In the genomic region with DNA sequence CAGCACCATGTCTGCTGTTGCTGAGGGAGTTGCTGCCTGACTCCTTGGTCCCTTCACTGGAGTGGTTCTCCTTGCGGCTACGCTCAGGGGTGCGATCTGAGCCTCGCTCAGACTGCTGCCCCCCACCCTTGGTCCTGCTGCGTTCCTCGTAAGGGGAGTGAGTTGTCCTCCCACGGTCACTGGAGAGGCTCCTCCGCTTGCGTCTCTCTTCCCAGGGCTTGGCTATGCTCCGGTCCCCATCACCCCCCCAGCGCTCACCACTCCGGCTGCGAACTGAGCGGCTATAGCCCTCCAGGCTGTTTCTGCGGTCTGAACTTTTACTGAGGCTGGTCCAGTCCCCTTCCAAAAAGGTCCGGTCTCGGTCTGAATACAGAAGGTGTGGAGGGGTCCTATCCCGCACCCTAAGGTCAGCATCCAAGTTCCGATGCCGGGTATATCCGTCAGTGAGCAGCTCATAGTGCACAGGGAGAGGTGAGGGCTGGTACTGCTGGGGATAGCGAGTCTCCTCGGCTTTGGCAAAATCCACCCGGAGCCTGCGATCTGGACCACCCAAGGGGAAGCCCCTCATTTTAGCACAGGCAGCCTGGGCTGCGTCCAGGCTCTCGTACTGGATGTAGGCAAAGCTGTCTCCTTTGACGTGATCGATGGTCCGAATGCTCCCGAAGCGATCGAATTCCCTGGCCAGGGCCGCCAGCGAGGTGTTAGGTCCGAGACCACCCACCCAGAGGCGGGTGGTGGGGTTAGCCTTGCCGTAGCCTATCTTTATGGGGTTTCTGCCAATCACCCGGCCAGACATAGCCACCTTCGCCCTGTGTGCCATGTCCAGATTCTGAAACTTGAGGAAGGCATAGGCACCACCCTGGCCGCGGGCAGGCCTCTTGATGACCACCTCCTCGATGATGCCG, we compare ENCODE assay signal across 8 mouse cellular contexts. TPM values are rescaled to one million over a fixed set of nuclear protein-coding genes. Genes with fewer than 3 reads are reported as not detected.
DNase-seq lines count a peak whose midpoint lies in the region; ATAC-seq and TF ChIP-seq lines count a peak whose summit lies in the region.

No protein-coding gene starts in this region.

- 10% methylated on average over 44 of the region's 44 CpGs for whole genome bisulfite sequencing in kidney, embryonic 14.5 days
- 19% methylated on average over 43 of the region's 44 CpGs for WGBS in embryonic facial prominence, embryonic 14.5 days
- WGBS in kidney, postnatal 0 days = 12% methylated on average over 44 of the region's 44 CpGs
- WGBS in neural tube, embryonic 11.5 days = 21% methylated on average over 44 of the region's 44 CpGs

- DNase-seq in kidney, postnatal 25 days = no peak
- no peak for DNase-seq in MEL (ENCODE audit: low read depth, low spot score)
- no peak for DNase-seq in embryonic facial prominence, embryonic 14.5 days (ENCODE audit: low spot score)
- peak; percentile 22 for DNase-seq in kidney, postnatal 0 days (ENCODE audit: low spot score)
- peak; percentile 51 for DNase-seq in neural tube, embryonic 11.5 days (ENCODE audit: low spot score)
- DNase-seq in MN1 (ENCODE audit: low spot score) = no peak
- DNase-seq in urinary bladder, postnatal 14 days (ENCODE audit: low spot score) = no peak

- H3K4me3 ChIP-seq in kidney, embryonic 14.5 days (ENCODE audit: low read length) = peak overlapping the region; percentile 92
- H3K4me3 ChIP-seq in MEL (ENCODE audit: control insufficient read depth in 1 of 2, insufficient read depth in 1 of 2, low read depth in 2 of 2, low read length in 2 of 2) = peak overlapping the region; percentile 88
- H3K4me3 ChIP-seq in embryonic facial prominence, embryonic 14.5 days (ENCODE audit: low read depth, low read length) = peak overlapping the region; percentile 91
- H3K4me3 ChIP-seq in kidney, postnatal 0 days (replicated peaks; ENCODE audit: low read depth, low read length) = peak overlapping the region; percentile 94
- H3K4me3 ChIP-seq in neural tube, embryonic 11.5 days (ENCODE audit: low read depth, low read length) = peak overlapping the region; percentile 96

- no peaks in the 10 kb centered on the region for H3K9me3 ChIP-seq in kidney, embryonic 14.5 days (ENCODE audit: control insufficient read depth, low read length)
- no peaks in the 10 kb centered on the region for H3K9me3 ChIP-seq in MEL (replicated peaks; ENCODE audit: insufficient read depth, low read length)
- H3K9me3 ChIP-seq in embryonic facial prominence, embryonic 14.5 days (ENCODE audit: control insufficient read depth, low read length) = no peaks in the 10 kb centered on the region
- no peaks in the 10 kb centered on the region for H3K9me3 ChIP-seq in kidney, postnatal 0 days (replicated peaks; ENCODE audit: low read length)
- H3K9me3 ChIP-seq in neural tube, embryonic 11.5 days (ENCODE audit: control insufficient read depth, low read length) = no peaks in the 10 kb centered on the region

- no peak; a peak in 1 of 4 replicates for TF ChIP-seq POLR2A in MEL (IDR thresholded peaks at IDR 0.05; ENCODE audit: control insufficient read depth in 1 of 2, insufficient read depth in 1 of 2, low read depth in 1 of 2, low read length in 2 of 2, poor library complexity in 1 of 2)

- H3K4me1 ChIP-seq in kidney, embryonic 14.5 days (ENCODE audit: control insufficient read depth, insufficient read depth, low read length) = peaks cover 35% of the 10 kb centered on the region
- peaks cover 2 to 47% of the 10 kb centered on the region in 2 experiments; a peak in 3 of 4 replicates for H3K4me1 ChIP-seq in MEL (ENCODE audit: control insufficient read depth in 1 of 2, insufficient read depth in 2 of 2, low read length in 2 of 2)
- H3K4me1 ChIP-seq in embryonic facial prominence, embryonic 14.5 days (ENCODE audit: control insufficient read depth, insufficient read depth, low read length) = peaks cover 30% of the 10 kb centered on the region
- peaks cover 23% of the 10 kb centered on the region for H3K4me1 ChIP-seq in kidney, postnatal 0 days (replicated peaks; ENCODE audit: insufficient read depth, low read length)
- peaks cover 23% of the 10 kb centered on the region for H3K4me1 ChIP-seq in neural tube, embryonic 11.5 days (ENCODE audit: control insufficient read depth, insufficient read depth, low read length)

- no peak for TF ChIP-seq EP300 in MEL (IDR thresholded peaks at IDR 0.05; ENCODE audit: low read depth in 1 of 2, low read length in 2 of 2)

- peaks cover 45% of the 10 kb centered on the region for H3K79me2 ChIP-seq in MEL (ENCODE audit: control insufficient read depth, insufficient read depth, low read length, poor library complexity)

- no peaks in the 10 kb centered on the region for H3K27me3 ChIP-seq in kidney, embryonic 14.5 days (ENCODE audit: control insufficient read depth, insufficient read depth, low read length)
- H3K27me3 ChIP-seq in MEL (ENCODE audit: control insufficient read depth in 1 of 2, insufficient read depth in 2 of 2, low read length in 2 of 2) = no peaks in the 10 kb centered on the region
- H3K27me3 ChIP-seq in embryonic facial prominence, embryonic 14.5 days (replicated peaks; ENCODE audit: control insufficient read depth, insufficient read depth, low read length) = no peaks in the 10 kb centered on the region
- no peaks in the 10 kb centered on the region for H3K27me3 ChIP-seq in kidney, postnatal 0 days (ENCODE audit: insufficient read depth, low read length)
- no peaks in the 10 kb centered on the region for H3K27me3 ChIP-seq in neural tube, embryonic 11.5 days (ENCODE audit: control insufficient read depth, insufficient read depth, low read length)

- H3K9ac ChIP-seq in kidney, embryonic 14.5 days (ENCODE audit: low read depth, low read length) = peak overlapping the region; percentile 99
- H3K9ac ChIP-seq in MEL (ENCODE audit: control insufficient read depth, low read depth, low read length, poor library complexity, severe bottlenecking) = peak overlapping the region; percentile 97
- H3K9ac ChIP-seq in embryonic facial prominence, embryonic 14.5 days (ENCODE audit: low read depth, low read length) = peak overlapping the region; percentile 99
- H3K9ac ChIP-seq in kidney, postnatal 0 days (ENCODE audit: low read depth, low read length) = peak overlapping the region; percentile 97
- peak overlapping the region; percentile 99 for H3K9ac ChIP-seq in neural tube, embryonic 11.5 days (ENCODE audit: low read length)

- TF ChIP-seq RAD21 in MEL (IDR thresholded peaks at IDR 0.05; ENCODE audit: low read depth, low read length) = no peak

- H3K27ac ChIP-seq in kidney, embryonic 14.5 days (ENCODE audit: low read depth, low read length) = no peak overlapping the region
- H3K27ac ChIP-seq in MEL (ENCODE audit: control insufficient read depth, low read depth, low read length) = no peak overlapping the region
- H3K27ac ChIP-seq in embryonic facial prominence, embryonic 14.5 days (replicated peaks; ENCODE audit: low read depth, low read length) = no peak overlapping the region
- no peak overlapping the region for H3K27ac ChIP-seq in kidney, postnatal 0 days
- H3K27ac ChIP-seq in neural tube, embryonic 11.5 days (ENCODE audit: low read depth, low read length) = peak overlapping the region; percentile 86

- ATAC-seq in kidney, embryonic 14.5 days (ENCODE audit: low FRiP score, low TSS enrichment) = no peak
- no peak for ATAC-seq in embryonic facial prominence, embryonic 14.5 days (ENCODE audit: low read depth)
- ATAC-seq in kidney, postnatal 0 days (replicated peaks; ENCODE audit: low FRiP score, low read depth) = no peak
- no peak for ATAC-seq in neural tube, embryonic 11.5 days (ENCODE audit: insufficient read depth, low FRiP score, low TSS enrichment)

- TF ChIP-seq CTCF in MEL (IDR thresholded peaks at IDR 0.05 in 2 of 3, conservative IDR thresholded peaks at IDR 0.05 in 1 of 3; ENCODE audit: control insufficient read depth in 1 of 3, insufficient read depth in 1 of 3, low read depth in 2 of 3, low read length in 3 of 3, poor library complexity in 1 of 3, severe bottlenecking in 1 of 3) = no peak
- no peak for TF ChIP-seq CTCF in kidney, postnatal 0 days (IDR thresholded peaks at IDR 0.05; ENCODE audit: low read depth)

- H3K4me2 ChIP-seq in kidney, embryonic 14.5 days (replicated peaks; ENCODE audit: low read depth, low read length) = peak overlapping the region; percentile 93
- peak overlapping the region; percentile 92 for H3K4me2 ChIP-seq in embryonic facial prominence, embryonic 14.5 days (ENCODE audit: low read depth, low read length)
- peak overlapping the region; percentile 91 for H3K4me2 ChIP-seq in kidney, postnatal 0 days (ENCODE audit: low read length)
- H3K4me2 ChIP-seq in neural tube, embryonic 11.5 days (ENCODE audit: low read depth) = peak overlapping the region; percentile 92

- peaks cover 65% of the 10 kb centered on the region for H3K36me3 ChIP-seq in kidney, embryonic 14.5 days (ENCODE audit: control insufficient read depth, insufficient read depth, low read length)
- H3K36me3 ChIP-seq in MEL (ENCODE audit: control insufficient read depth in 1 of 2, insufficient read depth in 2 of 2, low read length in 2 of 2) = peaks cover 6 to 54% of the 10 kb centered on the region in 2 experiments
- peaks cover 70% of the 10 kb centered on the region for H3K36me3 ChIP-seq in embryonic facial prominence, embryonic 14.5 days (ENCODE audit: control insufficient read depth, insufficient read depth, low read length)
- H3K36me3 ChIP-seq in kidney, postnatal 0 days (ENCODE audit: insufficient read depth, low read length) = peaks cover 38% of the 10 kb centered on the region
- H3K36me3 ChIP-seq in neural tube, embryonic 11.5 days (ENCODE audit: control insufficient read depth, insufficient read depth, low read length) = peaks cover 19% of the 10 kb centered on the region

TF ChIP-seq in MEL, 35 proteins besides CTCF, POLR2A, EP300 and RAD21 (continues in another document):
- TF ChIP-seq TAL1 (IDR thresholded peaks at IDR 0.05; ENCODE audit: low read length) = no peak

RNA-seq across cellular contexts. Expression of gene Rbm15b, which starts 2.0 kb away (rescaled TPM):
- polyA plus RNA-seq in kidney, embryonic 14.5 days (2014; fragmentation: Nextera tagmentation; extraction: Ambion mirVana) = 16.4 and 19.2 TPM in 2 replicates
- total RNA-seq in MEL (2012; rRNA removed) = 23.3 and 29.7 TPM in 2 replicates
- polyA plus RNA-seq in MEL (2012; ENCODE audit: insufficient read depth in 1 of 2, insufficient read length in 2 of 2, low read depth in 1 of 2, low replicate concordance in 2 of 2, missing spikeins in 1 of 2) = 10 to 100 TPM in 1 of 2 experiments, not detected in 1; 42.2 TPM
- polyA plus RNA-seq in embryonic facial prominence, embryonic 14.5 days (2014; fragmentation: Nextera tagmentation; extraction: Ambion mirVana) = 16.6 and 17.2 TPM in 2 replicates
- 6.7 and 8.4 TPM in 2 replicates for polyA plus RNA-seq in kidney, postnatal 0 days (2015; fragmentation: Nextera tagmentation; extraction: Ambion mirVana)
- 31.4 and 32.9 TPM in 2 replicates for polyA plus RNA-seq in neural tube, embryonic 11.5 days (2014; fragmentation: Nextera tagmentation; extraction: Ambion mirVana)

RNA-seq across cellular contexts. Expression of gene Manf, which starts 6.5 kb away (rescaled TPM):
- polyA plus RNA-seq in kidney, embryonic 14.5 days (2014; fragmentation: Nextera tagmentation; extraction: Ambion mirVana) = 295 and 319 TPM in 2 replicates
- total RNA-seq in MEL (2012; rRNA removed) = 209 and 316 TPM in 2 replicates
- polyA plus RNA-seq in MEL (2012; ENCODE audit: insufficient read depth in 1 of 2, insufficient read length in 2 of 2, low read depth in 1 of 2, low replicate concordance in 2 of 2, missing spikeins in 1 of 2) = 100 to 1,000 TPM in 1 of 2 experiments, not detected in 1; 289 TPM
- 275 and 308 TPM in 2 replicates for polyA plus RNA-seq in embryonic facial prominence, embryonic 14.5 days (2014; fragmentation: Nextera tagmentation; extraction: Ambion mirVana)
- 240 and 245 TPM in 2 replicates for polyA plus RNA-seq in kidney, postnatal 0 days (2015; fragmentation: Nextera tagmentation; extraction: Ambion mirVana)
- polyA plus RNA-seq in neural tube, embryonic 11.5 days (2014; fragmentation: Nextera tagmentation; extraction: Ambion mirVana) = 284 and 297 TPM in 2 replicates

Comparison
In these comparisons a context has a peak if more than half of its experiments do, and no peak if none do; other contexts are left out.
1. DNase-seq: peak in kidney, postnatal 0 days (single experiment) and neural tube, embryonic 11.5 days (single experiment); none in kidney, postnatal 25 days (0 of 2), MEL (single experiment), embryonic facial prominence, embryonic 14.5 days (single experiment), MN1 (single experiment) and urinary bladder, postnatal 14 days (single experiment).
2. Peak in every context shown above with its lines, with median percentiles within 50 percentile points of each other: H3K4me2 ChIP-seq, H3K4me3 ChIP-seq and H3K9ac ChIP-seq.